Mouse (Mus musculus): ENCODE measurements around the gene Ebf1. TPM values are rescaled to one million over a fixed set of nuclear protein-coding genes. Genes with fewer than 3 reads are reported as not detected.

Ebf1 gene
- polyA plus RNA-seq, 1 experiment: 2.3 TPM

DNA sequence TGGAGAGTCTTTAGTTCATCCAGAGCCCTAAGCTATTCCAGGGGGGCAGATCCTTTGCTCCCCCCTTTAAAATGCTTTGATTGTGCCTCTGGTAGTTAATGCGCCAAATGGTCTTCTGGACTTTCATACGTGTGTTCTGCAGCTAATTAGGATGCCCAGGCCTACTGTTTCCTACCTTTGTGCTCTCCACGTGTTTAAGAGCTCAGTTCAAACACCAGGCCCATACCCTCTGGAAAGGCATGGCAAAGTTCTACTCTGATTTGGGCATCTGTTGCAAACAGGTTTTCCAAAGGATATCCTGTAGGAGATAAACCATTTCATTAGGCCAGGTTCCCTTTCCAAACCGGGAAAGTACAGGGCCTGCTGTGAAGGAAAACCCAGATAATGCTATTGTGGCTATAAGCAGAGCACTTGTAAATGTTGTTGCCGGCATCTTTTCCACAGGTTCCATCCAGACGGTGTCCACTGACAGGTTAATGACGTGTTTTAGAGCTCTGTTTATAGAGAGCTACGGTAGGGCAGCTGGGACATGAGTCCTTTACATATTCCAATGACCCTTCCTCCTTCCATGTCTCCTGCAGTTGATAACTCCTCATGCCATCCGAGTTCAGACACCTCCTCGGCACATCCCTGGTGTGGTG is 306.9 kb downstream of the Ebf1 start:
- H3K9ac ChIP-seq (ENCODE audit: low read depth, poor library complexity, severe bottlenecking): no peak overlapping the region
- H3K27me3 ChIP-seq (ENCODE audit: control insufficient read depth, insufficient read depth, low read length, poor library complexity, severe bottlenecking): no peaks in the 10 kb centered on the region
- no peaks in the 10 kb centered on the region for H3K4me1 ChIP-seq (ENCODE audit: control insufficient read depth, insufficient read depth, low read length)
- no peak overlapping the region for H3K27ac ChIP-seq (ENCODE audit: insufficient read depth, low read length)
- no peak for TF ChIP-seq CTCF (IDR thresholded peaks at IDR 0.05; ENCODE audit: low read depth, low read length)
- TF ChIP-seq POLR2A (IDR thresholded peaks at IDR 0.05; ENCODE audit: insufficient read depth, low read length): no peak
- TF ChIP-seq EP300 (IDR thresholded peaks at IDR 0.05; ENCODE audit: insufficient read depth, low read depth, low read length): no peak
- H3K9me3 ChIP-seq (replicated peaks; ENCODE audit: control insufficient read depth, insufficient read depth, low read length, poor library complexity, severe bottlenecking): no peaks in the 10 kb centered on the region
- H3K36me3 ChIP-seq (ENCODE audit: control insufficient read depth, insufficient read depth, low read length, poor library complexity, severe bottlenecking): no peaks in the 10 kb centered on the region
- no peak overlapping the region for H3K4me3 ChIP-seq (ENCODE audit: low read depth, low read length)

DNA sequence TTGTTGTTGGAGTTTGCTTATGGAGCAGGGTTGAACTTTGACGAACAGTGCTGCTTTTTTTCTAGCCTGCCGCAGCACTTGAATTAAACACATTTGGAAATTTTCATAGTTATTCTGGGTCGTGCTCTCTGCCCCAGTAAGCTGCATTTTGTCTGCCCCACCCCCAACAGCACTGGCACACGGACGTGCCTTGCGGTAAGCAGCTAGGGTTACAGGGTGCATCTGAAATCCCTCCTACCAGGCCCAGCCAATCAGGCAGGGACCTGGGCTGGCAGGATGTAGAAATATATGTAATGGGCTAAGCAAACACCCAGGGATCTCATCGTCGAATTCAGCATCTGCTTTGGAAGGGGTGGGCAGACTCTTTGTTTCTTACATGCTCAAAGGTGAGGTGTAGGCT is 307.8 kb downstream of the Ebf1 start:
- TF ChIP-seq EP300 (IDR thresholded peaks at IDR 0.05; ENCODE audit: insufficient read depth, low read depth, low read length) (no peak), POLR2A (IDR thresholded peaks at IDR 0.05; ENCODE audit: insufficient read depth, low read length) (no peak), CTCF (IDR thresholded peaks at IDR 0.05; ENCODE audit: low read depth, low read length) (no peak)
- Histone ChIP-seq H3K27me3 (ENCODE audit: control insufficient read depth, insufficient read depth, low read length, poor library complexity, severe bottlenecking) (no peaks in the 10 kb centered on the region), H3K4me3 (ENCODE audit: low read depth, low read length) (no peak overlapping the region), H3K27ac (ENCODE audit: insufficient read depth, low read length) (no peak overlapping the region), H3K36me3 (ENCODE audit: control insufficient read depth, insufficient read depth, low read length, poor library complexity, severe bottlenecking) (no peaks in the 10 kb centered on the region), H3K9me3 (replicated peaks; ENCODE audit: control insufficient read depth, insufficient read depth, low read length, poor library complexity, severe bottlenecking) (no peaks in the 10 kb centered on the region), H3K4me1 (ENCODE audit: control insufficient read depth, insufficient read depth, low read length) (no peaks in the 10 kb centered on the region), H3K9ac (ENCODE audit: low read depth, poor library complexity, severe bottlenecking) (no peak overlapping the region)

DNA sequence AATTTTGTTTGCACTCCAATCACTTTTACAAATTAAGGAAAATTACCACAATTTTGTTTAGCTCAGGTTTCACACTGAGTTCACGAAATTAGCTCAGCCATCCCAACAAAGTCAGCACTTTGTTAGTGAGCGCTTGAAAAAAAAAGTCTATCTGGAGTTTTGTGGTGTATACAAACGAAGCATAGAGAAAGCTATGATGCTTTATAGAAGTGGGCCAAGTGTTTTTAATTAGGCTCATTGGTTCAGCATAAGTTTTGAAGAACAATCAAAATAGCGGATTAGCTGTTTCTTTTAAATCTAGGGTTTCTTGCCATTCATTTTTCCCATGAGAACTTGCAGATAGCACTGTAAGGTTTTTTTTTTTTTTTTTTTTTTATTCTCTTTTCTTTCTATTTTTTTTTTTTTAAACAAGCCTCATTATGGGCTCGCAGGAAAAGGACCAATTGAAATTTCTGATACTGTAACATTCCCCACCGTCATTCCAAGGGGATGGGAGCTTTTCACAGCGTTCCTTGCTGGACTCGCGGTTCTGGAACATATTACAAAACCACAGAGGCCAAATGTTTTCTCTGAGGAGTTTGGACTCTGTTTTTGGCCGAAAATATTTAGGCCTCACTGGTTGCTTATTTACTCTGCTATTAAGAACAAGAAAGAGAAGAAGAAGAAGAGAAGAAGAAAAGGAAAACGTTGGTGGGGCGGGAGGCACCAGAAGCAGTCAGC is 308.8 kb downstream of the Ebf1 start:
- no peaks in the 10 kb centered on the region for H3K9me3 ChIP-seq (replicated peaks; ENCODE audit: control insufficient read depth, insufficient read depth, low read length, poor library complexity, severe bottlenecking)
- no peaks in the 10 kb centered on the region for H3K36me3 ChIP-seq (ENCODE audit: control insufficient read depth, insufficient read depth, low read length, poor library complexity, severe bottlenecking)
- no peak for TF ChIP-seq EP300 (IDR thresholded peaks at IDR 0.05; ENCODE audit: insufficient read depth, low read depth, low read length)
- TF ChIP-seq CTCF (IDR thresholded peaks at IDR 0.05; ENCODE audit: low read depth, low read length): no peak
- no peak for TF ChIP-seq POLR2A (IDR thresholded peaks at IDR 0.05; ENCODE audit: insufficient read depth, low read length)
- H3K27ac ChIP-seq (ENCODE audit: insufficient read depth, low read length): no peak overlapping the region
- no peaks in the 10 kb centered on the region for H3K27me3 ChIP-seq (ENCODE audit: control insufficient read depth, insufficient read depth, low read length, poor library complexity, severe bottlenecking)
- H3K4me3 ChIP-seq (ENCODE audit: low read depth, low read length): no peak overlapping the region
- H3K4me1 ChIP-seq (ENCODE audit: control insufficient read depth, insufficient read depth, low read length): no peaks in the 10 kb centered on the region
- no peak overlapping the region for H3K9ac ChIP-seq (ENCODE audit: low read depth, poor library complexity, severe bottlenecking)

DNA sequence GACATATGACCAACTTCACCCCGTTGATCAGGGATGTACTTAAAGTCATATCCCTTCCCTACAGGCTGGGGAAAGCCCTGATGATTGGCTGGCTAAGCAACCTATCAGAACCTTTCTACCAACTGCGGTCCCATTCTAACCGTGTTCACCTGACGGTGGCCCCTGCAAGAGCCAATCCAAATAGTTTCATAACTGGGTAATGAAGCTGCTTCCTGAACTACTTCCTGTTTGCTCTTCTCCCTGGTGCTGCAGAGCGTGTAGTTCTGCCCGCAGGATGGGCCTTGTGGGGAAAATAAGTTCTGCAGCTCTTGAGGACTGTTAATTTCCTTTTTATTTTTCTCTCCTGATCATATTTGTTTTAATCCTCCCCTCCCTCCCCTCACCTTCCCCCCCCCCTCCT is 311.3 kb downstream of the Ebf1 start:
- TF ChIP-seq POLR2A (IDR thresholded peaks at IDR 0.05; ENCODE audit: insufficient read depth, low read length) (no peak), CTCF (IDR thresholded peaks at IDR 0.05; ENCODE audit: low read depth, low read length) (no peak), EP300 (IDR thresholded peaks at IDR 0.05; ENCODE audit: insufficient read depth, low read depth, low read length) (no peak)
- H3K9me3 ChIP-seq (replicated peaks; ENCODE audit: control insufficient read depth, insufficient read depth, low read length, poor library complexity, severe bottlenecking): no peaks in the 10 kb centered on the region
- no peak overlapping the region for H3K9ac ChIP-seq (ENCODE audit: low read depth, poor library complexity, severe bottlenecking)
- no peaks in the 10 kb centered on the region for H3K36me3 ChIP-seq (ENCODE audit: control insufficient read depth, insufficient read depth, low read length, poor library complexity, severe bottlenecking)
- no peaks in the 10 kb centered on the region for H3K27me3 ChIP-seq (ENCODE audit: control insufficient read depth, insufficient read depth, low read length, poor library complexity, severe bottlenecking)
- H3K27ac ChIP-seq (ENCODE audit: insufficient read depth, low read length): no peak overlapping the region
- H3K4me3 ChIP-seq (ENCODE audit: low read depth, low read length): no peak overlapping the region
- H3K4me1 ChIP-seq (ENCODE audit: control insufficient read depth, insufficient read depth, low read length): no peaks in the 10 kb centered on the region

DNA sequence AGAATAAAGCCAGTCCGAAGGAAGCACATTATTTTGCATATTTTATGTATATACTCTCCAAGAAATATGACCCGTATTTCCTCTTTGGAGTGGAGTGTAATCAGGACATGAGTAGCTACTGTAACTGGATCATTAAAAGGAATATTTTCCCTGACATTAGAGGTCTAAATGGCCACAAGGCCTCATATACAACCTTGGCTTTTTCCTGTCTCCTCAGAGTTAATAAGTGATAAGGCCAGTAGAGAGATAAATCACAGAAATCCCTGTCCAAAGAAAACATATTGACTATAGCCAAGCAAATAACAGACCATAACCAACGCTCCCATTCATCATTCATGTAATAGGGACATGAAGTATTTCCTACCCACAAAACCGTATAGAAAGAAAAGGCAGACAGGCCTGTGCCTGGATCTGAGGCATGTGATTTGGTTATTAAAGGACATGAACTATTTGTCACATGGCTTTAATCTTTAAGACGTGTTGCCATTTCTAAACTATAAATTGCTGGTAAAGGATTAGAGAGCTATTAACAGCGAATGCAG is 315.9 kb downstream of the Ebf1 start:
- Histone ChIP-seq H3K27me3 (ENCODE audit: control insufficient read depth, insufficient read depth, low read length, poor library complexity, severe bottlenecking) (no peaks in the 10 kb centered on the region), H3K9ac (ENCODE audit: low read depth, poor library complexity, severe bottlenecking) (no peak overlapping the region), H3K4me3 (ENCODE audit: low read depth, low read length) (no peak overlapping the region), H3K36me3 (ENCODE audit: control insufficient read depth, insufficient read depth, low read length, poor library complexity, severe bottlenecking) (no peaks in the 10 kb centered on the region), H3K4me1 (ENCODE audit: control insufficient read depth, insufficient read depth, low read length) (no peaks in the 10 kb centered on the region), H3K9me3 (replicated peaks; ENCODE audit: control insufficient read depth, insufficient read depth, low read length, poor library complexity, severe bottlenecking) (no peaks in the 10 kb centered on the region), H3K27ac (ENCODE audit: insufficient read depth, low read length) (no peak overlapping the region)
- TF ChIP-seq POLR2A (IDR thresholded peaks at IDR 0.05; ENCODE audit: insufficient read depth, low read length) (no peak), EP300 (IDR thresholded peaks at IDR 0.05; ENCODE audit: insufficient read depth, low read depth, low read length) (no peak), CTCF (IDR thresholded peaks at IDR 0.05; ENCODE audit: low read depth, low read length) (no peak)

DNA sequence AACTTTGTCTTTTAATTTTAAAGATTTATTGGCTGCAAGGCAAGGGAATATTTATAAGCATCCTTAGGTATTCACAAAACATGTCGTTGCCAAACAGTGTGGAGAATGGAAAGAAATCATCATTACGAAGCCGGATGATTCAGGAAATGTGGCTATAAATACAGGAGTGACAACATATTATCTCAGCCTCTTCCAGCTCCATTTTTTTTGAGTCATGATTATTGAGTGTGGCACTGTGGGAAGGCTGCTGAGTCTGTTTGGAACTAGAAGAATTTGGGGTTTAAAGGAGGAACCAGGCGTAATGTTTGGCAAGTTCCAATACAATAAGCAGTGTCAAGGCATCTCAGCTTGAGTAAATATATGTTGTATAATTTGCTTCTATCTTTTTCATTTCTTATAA is 326.7 kb downstream of the Ebf1 start:
- H3K27ac ChIP-seq (ENCODE audit: insufficient read depth, low read length): no peak overlapping the region
- TF ChIP-seq POLR2A (IDR thresholded peaks at IDR 0.05; ENCODE audit: insufficient read depth, low read length) (no peak), EP300 (IDR thresholded peaks at IDR 0.05; ENCODE audit: insufficient read depth, low read depth, low read length) (no peak), CTCF (IDR thresholded peaks at IDR 0.05; ENCODE audit: low read depth, low read length) (no peak)
- no peak overlapping the region for H3K4me3 ChIP-seq (ENCODE audit: low read depth, low read length)
- no peaks in the 10 kb centered on the region for H3K4me1 ChIP-seq (ENCODE audit: control insufficient read depth, insufficient read depth, low read length)
- no peaks in the 10 kb centered on the region for H3K9me3 ChIP-seq (replicated peaks; ENCODE audit: control insufficient read depth, insufficient read depth, low read length, poor library complexity, severe bottlenecking)
- no peaks in the 10 kb centered on the region for H3K36me3 ChIP-seq (ENCODE audit: control insufficient read depth, insufficient read depth, low read length, poor library complexity, severe bottlenecking)
- no peak overlapping the region for H3K9ac ChIP-seq (ENCODE audit: low read depth, poor library complexity, severe bottlenecking)
- H3K27me3 ChIP-seq (ENCODE audit: control insufficient read depth, insufficient read depth, low read length, poor library complexity, severe bottlenecking): no peaks in the 10 kb centered on the region
